In genomic region chr4:111685951-111686350, GRCm38 (mm10) we compare ENCODE assay signal across 22 mouse cellular contexts. TPM values are rescaled to one million over a fixed set of nuclear protein-coding genes. Genes with fewer than 3 reads are reported as not detected.
DNase-seq lines count a peak whose midpoint lies in the region; ATAC-seq and TF ChIP-seq lines count a peak whose summit lies in the region.
"Had no signal": no experiment of that assay in that cellular context is flagged by ENCODE, and none has a peak within 500 bp of the region (broad histone marks: within the 10 kb centered on the region; RNA-seq: fewer than 3 reads in every experiment).

No protein-coding gene starts in this region.

- peak; percentile 55 for ATAC-seq in forebrain, embryonic 11.5 days (replicated peaks; ENCODE audit: low FRiP score)
- ATAC-seq in midbrain, embryonic 15.5 days (replicated peaks): 0 out of 2 replicates have a peak, but pooled peaks have one; percentile 31
- no peak for ATAC-seq in midbrain, postnatal 0 days (ENCODE audit: low FRiP score)
- peak; percentile 60 for ATAC-seq in forebrain, embryonic 15.5 days (replicated peaks)
- ATAC-seq in inflammation-experienced regulatory T-cells, adult 6 months: no peak
- ATAC-seq: activated CD4-positive, CD25-positive, alpha-beta regulatory T cell, adult 4 months had no signal

- no peaks in the 10 kb centered on the region for H3K27me3 ChIP-seq in forebrain, embryonic 11.5 days (ENCODE audit: control insufficient read depth, insufficient read depth, low read length)
- no peaks in the 10 kb centered on the region; the same call in 1 of the 2 replicates for H3K27me3 ChIP-seq in forebrain, embryonic 10.5 days (ENCODE audit: poor library complexity, severe bottlenecking)
- H3K27me3 ChIP-seq in midbrain, embryonic 15.5 days (replicated peaks): no peaks in the 10 kb centered on the region
- H3K27me3 ChIP-seq in midbrain, postnatal 0 days (ENCODE audit: insufficient read depth, low read length): no peaks in the 10 kb centered on the region
- peaks cover 20% of the 10 kb centered on the region for H3K27me3 ChIP-seq in forebrain, embryonic 15.5 days
- H3K27me3 ChIP-seq: embryonic facial prominence, embryonic 12.5 days; embryonic facial prominence, embryonic 15.5 days had no signal

- no peak overlapping the region for H3K27ac ChIP-seq in forebrain, embryonic 11.5 days (ENCODE audit: low read depth, low read length)
- no peak overlapping the region for H3K27ac ChIP-seq in forebrain, embryonic 10.5 days
- H3K27ac ChIP-seq in midbrain, embryonic 15.5 days: no peak overlapping the region
- no peak overlapping the region for H3K27ac ChIP-seq in midbrain, postnatal 0 days (ENCODE audit: low read depth, low read length)
- no peak overlapping the region for H3K27ac ChIP-seq in forebrain, embryonic 15.5 days (replicated peaks)
- H3K27ac ChIP-seq: embryonic facial prominence, embryonic 12.5 days; embryonic facial prominence, embryonic 15.5 days; hindbrain, embryonic 10.5 days; hindbrain, embryonic 13.5 days had no signal

- no peak for TF ChIP-seq CTCF in midbrain, postnatal 0 days (IDR thresholded peaks at IDR 0.05)
- TF ChIP-seq CTCF in brain, embryonic 14.5 days (IDR thresholded peaks at IDR 0.05; ENCODE audit: borderline replicate concordance, extremely low read depth, insufficient read depth, insufficient read length): no peak

- H3K36me3 ChIP-seq in forebrain, embryonic 11.5 days (ENCODE audit: control insufficient read depth, insufficient read depth, low read length): no peaks in the 10 kb centered on the region
- no peaks in the 10 kb centered on the region for H3K36me3 ChIP-seq in forebrain, embryonic 10.5 days (replicated peaks)
- no peaks in the 10 kb centered on the region for H3K36me3 ChIP-seq in midbrain, embryonic 15.5 days (replicated peaks)
- H3K36me3 ChIP-seq in midbrain, postnatal 0 days (ENCODE audit: insufficient read depth, low read length): no peaks in the 10 kb centered on the region
- no peaks in the 10 kb centered on the region for H3K36me3 ChIP-seq in forebrain, embryonic 15.5 days
- H3K36me3 ChIP-seq: embryonic facial prominence, embryonic 12.5 days; embryonic facial prominence, embryonic 15.5 days; hindbrain, embryonic 10.5 days; hindbrain, embryonic 13.5 days had no signal

- no peak for TF ChIP-seq POLR2A in brain, embryonic 14.5 days (IDR thresholded peaks at IDR 0.05; ENCODE audit: borderline replicate concordance, extremely low read depth, insufficient read depth, insufficient read length, poor library complexity, severe bottlenecking)

- WGBS in forebrain, embryonic 11.5 days: 59% methylated on average over 2 of the region's 2 CpGs
- WGBS in forebrain, embryonic 10.5 days: 71% methylated on average over 2 of the region's 2 CpGs
- 68% methylated on average over 2 of the region's 2 CpGs for WGBS in midbrain, embryonic 15.5 days
- 65% methylated on average over 2 of the region's 2 CpGs for WGBS in midbrain, postnatal 0 days
- 21% methylated on average over 2 of the region's 2 CpGs for WGBS in forebrain, embryonic 15.5 days

- no peak for DNase-seq in forebrain, embryonic 11.5 days (ENCODE audit: low spot score)
- no peak for DNase-seq in forebrain, embryonic 10.5 days (ENCODE audit: extremely low spot score, low spot score)
- DNase-seq in midbrain, postnatal 0 days (ENCODE audit: low spot score): no peak
- DNase-seq in brain, embryonic 14.5 days (ENCODE audit: low read depth): peak; percentile 89
- DNase-seq in adrenal gland, postnatal 4 days (ENCODE audit: low spot score in 2 of 2): no peak
- DNase-seq: adrenal gland, adult 8-10 months; adrenal gland, postnatal 25 days; cerebellum, adult 11 months; cerebellum, adult 2 months; cerebellum, adult 9-11 months; cerebellum, postnatal 25 days; gastrocnemius, postnatal 14 days; heart, postnatal 36 days had no signal

- H3K4me3 ChIP-seq in forebrain, embryonic 11.5 days (ENCODE audit: low read depth, low read length): no peak overlapping the region
- H3K4me3 ChIP-seq in forebrain, embryonic 10.5 days: no peak overlapping the region
- H3K4me3 ChIP-seq in midbrain, embryonic 15.5 days: no peak overlapping the region
- H3K4me3 ChIP-seq in midbrain, postnatal 0 days (ENCODE audit: low read depth, low read length): no peak overlapping the region
- H3K4me3 ChIP-seq in forebrain, embryonic 15.5 days: no peak overlapping the region
- H3K4me3 ChIP-seq: embryonic facial prominence, embryonic 12.5 days; embryonic facial prominence, embryonic 15.5 days; hindbrain, embryonic 10.5 days; hindbrain, embryonic 13.5 days had no signal

- no peaks in the 10 kb centered on the region; the same call in 1 of the 2 replicates for H3K4me1 ChIP-seq in forebrain, embryonic 11.5 days (replicated peaks; ENCODE audit: control insufficient read depth, insufficient read depth, low read length)
- peaks cover 20% of the 10 kb centered on the region for H3K4me1 ChIP-seq in forebrain, embryonic 10.5 days
- H3K4me1 ChIP-seq in midbrain, embryonic 15.5 days: peaks cover 4% of the 10 kb centered on the region
- H3K4me1 ChIP-seq in midbrain, postnatal 0 days (ENCODE audit: insufficient read depth, low read length): no peaks in the 10 kb centered on the region
- peaks cover 34% of the 10 kb centered on the region for H3K4me1 ChIP-seq in forebrain, embryonic 15.5 days
- H3K4me1 ChIP-seq: hindbrain, embryonic 10.5 days had no signal

- H3K4me2 ChIP-seq in forebrain, embryonic 11.5 days (ENCODE audit: low read depth, low read length, severe bottlenecking): no peak overlapping the region
- H3K4me2 ChIP-seq in midbrain, embryonic 15.5 days: no peak overlapping the region
- no peak overlapping the region for H3K4me2 ChIP-seq in midbrain, postnatal 0 days (ENCODE audit: low read depth, low read length, poor library complexity, severe bottlenecking)
- no peak overlapping the region for H3K4me2 ChIP-seq in forebrain, embryonic 15.5 days (replicated peaks)
- H3K4me2 ChIP-seq: embryonic facial prominence, embryonic 15.5 days; heart, embryonic 11.5 days; hindbrain, embryonic 13.5 days had no signal

- H3K9me3 ChIP-seq in forebrain, embryonic 11.5 days (ENCODE audit: control insufficient read depth, low read length): no peaks in the 10 kb centered on the region
- H3K9me3 ChIP-seq in forebrain, embryonic 10.5 days: no peaks in the 10 kb centered on the region
- no peaks in the 10 kb centered on the region for H3K9me3 ChIP-seq in midbrain, embryonic 15.5 days
- H3K9me3 ChIP-seq in midbrain, postnatal 0 days (ENCODE audit: low read length): no peaks in the 10 kb centered on the region
- H3K9me3 ChIP-seq in forebrain, embryonic 15.5 days: no peaks in the 10 kb centered on the region
- H3K9me3 ChIP-seq: embryonic facial prominence, embryonic 12.5 days; embryonic facial prominence, embryonic 15.5 days; hindbrain, embryonic 10.5 days; hindbrain, embryonic 13.5 days had no signal

- H3K9ac ChIP-seq in forebrain, embryonic 11.5 days (ENCODE audit: low read length): no peak overlapping the region
- H3K9ac ChIP-seq in midbrain, embryonic 15.5 days: no peak overlapping the region
- no peak overlapping the region for H3K9ac ChIP-seq in midbrain, postnatal 0 days (replicated peaks; ENCODE audit: low read length, poor library complexity, severe bottlenecking)
- H3K9ac ChIP-seq in forebrain, embryonic 15.5 days (replicated peaks): no peak overlapping the region
- H3K9ac ChIP-seq: embryonic facial prominence, embryonic 12.5 days; embryonic facial prominence, embryonic 15.5 days; hindbrain, embryonic 13.5 days had no signal

RNA-seq across cellular contexts. Expression of gene Spata6, which starts 33.8 kb away (rescaled TPM):
- 30.5 and 32.9 TPM in 2 replicates for polyA plus RNA-seq in forebrain, embryonic 11.5 days (2014; fragmentation: Nextera tagmentation; extraction: Ambion mirVana)
- 30.7 and 34.8 TPM in 2 replicates for polyA plus RNA-seq in forebrain, embryonic 10.5 days (2016; fragmentation: Nextera tagmentation; extraction: Ambion mirVana)
- polyA plus RNA-seq in midbrain, embryonic 15.5 days (2015; fragmentation: Nextera tagmentation; extraction: Ambion mirVana): 13.2 and 13.8 TPM in 2 replicates
- total RNA-seq in midbrain, postnatal 0 days (2014; rRNA removed): 14.4 and 20.9 TPM in 2 replicates
- polyA plus RNA-seq in midbrain, postnatal 0 days (2015; fragmentation: Nextera tagmentation; extraction: Ambion mirVana): 14.5 and 15.2 TPM in 2 replicates
- 8.3 and 12.2 TPM in 2 replicates for polyA plus RNA-seq in brain, embryonic 14.5 days (2012; rRNA removed)
- 7.9 and 9.7 TPM in 2 replicates for polyA plus RNA-seq in forebrain, embryonic 15.5 days (2015; fragmentation: Nextera tagmentation; extraction: Ambion mirVana)
- polyA plus RNA-seq in inflammation-experienced regulatory T-cells, adult 6 months (2017; shearing (Covaris generic)): 10 to 100 TPM; 18.6 to 23.5 (median 18.6) TPM
- 10 to 100 TPM; 22.5 to 24.5 TPM for total RNA-seq in adrenal gland, postnatal 4 days (2021)

Comparison
In these comparisons a context has a peak if more than half of its experiments do, and no peak if none do; other contexts are left out.
1. ATAC-seq: peak in forebrain, embryonic 11.5 days (single experiment), midbrain, embryonic 15.5 days (single experiment) and forebrain, embryonic 15.5 days (single experiment); none in midbrain, postnatal 0 days (single experiment) and inflammation-experienced regulatory T-cells, adult 6 months (single experiment).